Mouse (Mus musculus) right cerebral cortex, postnatal 36 days (tissue): ENCODE results near the gene F930015N05Rik.

ENCODE experiments used
- DNase-seq, 2 experiments: peaks; one replicate each; pipeline ENCODE4 v3.0.0; 2022; ENCODE audit warnings: low spot score in 2 of 2, mixed read lengths in 1 of 2

Gene F930015N05Rik

GRCm38 (mm10) chr11:64436412-64436727 lies at the start of gene F930015N05Rik:
F930015N05Rik (minus strand) TSS chr11:64436653.
- no peak for DNase-seq

DNA sequence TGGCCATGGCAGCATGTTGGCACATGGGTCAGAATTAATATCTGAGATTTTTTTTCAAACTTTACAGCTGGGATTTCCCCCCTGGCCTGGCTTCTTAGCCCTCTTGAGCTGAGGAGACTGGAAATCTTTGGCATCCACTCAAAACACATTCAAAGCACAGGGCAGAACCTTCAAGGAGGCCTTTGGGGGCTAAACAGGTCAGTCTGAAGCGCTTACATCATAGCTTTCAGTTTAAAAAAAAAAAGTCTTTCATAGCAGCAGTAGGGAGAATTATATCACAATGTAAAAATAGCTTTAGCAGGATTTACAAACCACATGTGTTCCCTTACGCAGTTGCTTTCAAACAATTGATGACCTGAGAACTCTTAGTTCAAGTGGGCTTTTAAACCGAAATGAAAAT lies 45.0 kb upstream of the F930015N05Rik start:
- no peak for DNase-seq

DNA sequence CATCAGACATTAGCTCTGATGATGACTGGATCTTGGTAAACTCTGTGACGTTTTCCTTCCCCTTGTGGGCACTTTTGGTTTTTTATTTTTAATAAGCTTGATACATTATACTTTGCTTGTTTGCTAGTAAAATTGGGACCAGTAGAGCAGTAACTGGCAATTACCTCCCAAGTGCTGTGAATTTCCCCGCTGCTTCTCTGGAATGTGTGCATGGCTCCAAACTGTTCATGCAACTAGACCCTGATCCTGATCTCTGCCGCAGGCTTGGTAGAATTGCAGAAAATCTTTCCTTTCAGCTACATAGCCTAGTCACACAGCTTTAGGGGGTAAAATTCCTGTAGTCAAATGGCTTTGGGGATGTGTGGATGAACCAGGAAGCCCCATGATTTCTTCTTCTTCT lies 37.2 kb upstream of the F930015N05Rik start:
- DNase-seq: no peak

DNA sequence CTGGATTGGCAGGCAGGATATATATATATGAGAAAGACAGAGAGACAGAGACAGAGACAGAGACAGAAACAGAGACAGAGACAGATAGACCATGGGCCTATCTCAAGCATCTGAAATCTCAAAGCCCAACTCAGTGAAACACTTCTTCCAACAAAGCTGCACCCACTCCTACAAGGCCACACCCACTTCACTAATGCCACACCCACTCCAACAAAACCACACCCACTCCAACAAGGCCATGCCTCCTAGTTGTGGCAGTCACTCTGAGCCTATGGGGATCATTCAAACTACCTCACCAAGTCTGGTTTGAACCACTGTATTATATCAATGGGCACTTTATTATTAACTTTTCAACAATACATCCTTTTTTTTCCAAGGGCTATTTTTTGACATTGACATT lies 34.2 kb upstream of the F930015N05Rik start:
- no peak for DNase-seq

- no peak for DNase-seq
These were observed 32.3 kb upstream of the F930015N05Rik start for GRCm38 (mm10) chr11:64468737-64469136.

DNA sequence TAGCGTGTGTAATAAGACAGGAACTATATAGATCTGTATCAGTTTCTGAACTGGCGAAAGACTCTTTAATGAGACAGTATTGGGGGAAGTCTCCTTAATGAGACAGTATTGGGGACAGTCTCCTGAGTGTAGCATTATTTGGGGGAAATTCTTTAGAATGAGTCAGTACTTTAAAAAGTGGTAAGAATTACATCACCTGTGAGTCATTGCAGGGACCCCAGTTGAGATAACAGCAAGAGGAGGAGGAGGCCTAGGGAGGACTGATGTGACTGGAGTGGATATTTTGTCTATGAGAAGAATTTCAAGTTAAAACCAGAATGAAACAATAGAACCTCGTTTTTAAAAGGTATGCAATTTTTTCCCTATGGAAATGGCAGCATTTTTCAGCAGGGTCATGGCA lies 25.3 kb upstream of the F930015N05Rik start:
- DNase-seq: no peak

DNA sequence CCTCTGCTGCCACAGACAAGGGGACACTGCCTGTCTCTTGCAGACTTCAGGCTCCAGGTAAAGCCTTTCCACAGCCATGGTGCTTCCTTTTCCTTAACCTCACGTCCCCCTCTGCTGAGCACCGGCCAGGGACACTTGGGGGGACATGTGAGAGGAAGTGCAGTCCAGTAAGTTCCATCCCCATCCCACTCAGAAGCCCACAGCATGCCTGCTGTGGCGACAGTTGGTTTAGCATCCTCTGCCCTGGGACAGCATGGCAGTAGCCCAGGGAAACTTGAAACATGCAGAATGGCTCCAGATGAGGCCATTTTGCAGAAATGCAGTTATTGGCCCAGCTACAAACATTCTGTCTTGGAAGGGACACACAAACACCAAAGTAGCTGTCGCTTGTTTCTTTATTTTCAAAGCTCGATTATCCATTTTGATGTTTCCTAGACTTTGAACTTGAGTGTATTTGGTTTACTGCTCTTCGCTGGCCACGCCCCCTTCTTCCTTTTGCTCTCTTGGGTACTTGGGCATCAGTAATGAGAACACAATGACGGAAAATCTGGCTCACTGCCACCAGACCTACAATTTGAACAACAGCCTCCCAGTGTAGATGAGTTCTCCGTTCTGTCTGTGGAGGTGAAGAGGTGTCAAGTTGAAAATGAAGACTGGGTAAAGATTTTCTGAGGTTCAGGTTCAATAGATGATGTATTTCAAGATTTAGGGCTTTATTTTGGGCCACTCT lies 12.3 kb upstream of the F930015N05Rik start:
- no peak for DNase-seq

DNA sequence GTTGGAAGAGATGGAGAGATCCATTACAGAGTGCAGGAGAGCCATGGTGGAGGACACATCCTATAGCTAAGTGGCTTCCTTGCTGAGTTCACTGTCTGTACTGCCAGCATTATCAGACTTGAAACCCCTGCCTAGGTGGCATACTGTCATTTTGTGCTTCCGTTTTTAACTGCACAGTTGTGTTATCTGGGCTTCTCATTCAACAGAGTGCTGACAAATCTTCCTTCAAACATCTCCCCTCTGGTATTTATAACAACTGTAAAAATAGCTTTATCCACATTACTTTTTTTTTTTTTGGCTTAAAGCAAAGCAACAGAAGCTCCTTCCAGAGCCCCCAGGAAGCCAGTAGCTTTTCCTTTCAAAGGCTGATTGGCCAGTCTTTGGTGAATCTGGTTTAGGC lies 8.8 kb upstream of the F930015N05Rik start:
- no peak for DNase-seq

- DNase-seq: no peak
These were observed 6.2 kb upstream of the F930015N05Rik start for GRCm38 (mm10) chr11:64442701-64443100.

- DNase-seq: no peak
These were observed 5.7 kb upstream of the F930015N05Rik start for GRCm38 (mm10) chr11:64442119-64442518.

DNA sequence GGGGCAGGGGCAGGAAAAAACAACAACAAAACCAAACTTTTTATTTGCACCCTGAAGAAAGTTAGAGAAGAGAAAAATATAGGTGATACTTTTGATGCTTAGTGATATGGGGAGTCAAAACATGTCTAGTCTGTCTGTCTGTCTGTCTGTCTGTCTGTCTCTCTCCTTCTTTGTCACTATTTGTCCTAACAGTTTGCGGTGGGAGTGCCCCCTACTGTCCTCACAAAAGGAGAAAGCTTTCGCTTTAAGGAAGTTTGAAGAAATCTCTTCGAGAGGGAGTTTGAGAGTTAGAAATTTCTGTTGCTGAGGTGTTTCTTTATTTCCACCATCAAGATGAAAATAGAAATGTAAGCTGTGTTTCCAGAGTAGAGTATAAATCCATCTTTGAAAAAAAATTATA lies 2.5 kb upstream of the F930015N05Rik start:
- DNase-seq: no peak

- no peak for DNase-seq
These were observed 1.3 kb upstream of the F930015N05Rik start for GRCm38 (mm10) chr11:64437721-64438120.

GRCm38 (mm10) chr11:64436791-64437298 lies 392 bp upstream of the F930015N05Rik start:
- no peak for DNase-seq

GRCm38 (mm10) chr11:64435546-64436411 lies 674 bp downstream of the F930015N05Rik start:
- DNase-seq: peak in 1 of 2 experiments; percentile 1

DNA sequence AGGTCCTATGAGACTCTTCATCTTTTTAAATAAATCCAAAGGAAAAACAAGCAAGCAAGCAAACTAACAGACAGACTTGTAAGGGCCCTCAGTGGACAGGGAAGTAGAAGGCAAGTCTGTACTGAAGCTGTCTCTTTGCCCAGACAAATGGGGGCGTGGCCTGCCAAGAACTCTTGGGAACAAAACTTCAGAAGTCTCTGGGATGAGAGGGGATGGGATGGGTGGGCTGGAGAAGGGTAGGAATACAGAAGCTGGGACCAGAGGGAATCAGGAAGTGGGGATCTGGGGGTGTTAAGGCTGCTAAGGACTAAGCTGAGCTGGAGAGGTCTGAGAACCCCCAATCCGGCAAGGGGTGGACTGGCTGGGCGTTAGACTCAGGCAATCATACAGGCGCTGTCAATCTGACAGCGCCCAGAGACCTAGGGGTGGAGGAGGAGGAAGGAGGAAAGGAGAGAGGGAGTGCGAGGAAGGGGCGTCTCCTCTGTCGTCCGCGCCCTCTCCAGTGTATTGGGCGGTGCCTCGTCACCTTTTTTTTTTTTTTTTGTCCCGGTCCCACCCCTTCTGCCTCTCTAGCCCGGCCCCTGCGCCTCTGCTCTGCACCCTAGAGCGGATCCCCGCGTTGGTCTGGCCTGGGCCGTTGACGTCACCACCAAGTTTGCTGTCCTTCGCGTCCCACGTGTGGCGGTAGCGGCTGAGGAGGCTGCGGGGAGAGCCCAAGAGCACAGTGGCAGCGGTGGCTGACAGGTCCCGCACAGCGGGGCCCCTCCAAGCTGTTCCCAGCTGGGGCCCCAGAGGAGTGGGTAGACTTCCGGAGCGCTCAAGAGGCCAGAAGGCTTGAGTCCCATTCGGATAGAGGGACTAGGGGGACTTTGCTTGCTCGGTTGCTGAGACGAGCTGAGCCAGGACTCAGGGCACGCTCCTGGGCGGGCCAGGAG lies 1.6 kb downstream of the F930015N05Rik start, which contains the start of gene Hs3st3a1:
Hs3st3a1 (plus strand) TSS at position 722 of the 935 bp plus-strand sequence.
- DNase-seq: peak in 1 of 2 experiments; percentile 20

DNA sequence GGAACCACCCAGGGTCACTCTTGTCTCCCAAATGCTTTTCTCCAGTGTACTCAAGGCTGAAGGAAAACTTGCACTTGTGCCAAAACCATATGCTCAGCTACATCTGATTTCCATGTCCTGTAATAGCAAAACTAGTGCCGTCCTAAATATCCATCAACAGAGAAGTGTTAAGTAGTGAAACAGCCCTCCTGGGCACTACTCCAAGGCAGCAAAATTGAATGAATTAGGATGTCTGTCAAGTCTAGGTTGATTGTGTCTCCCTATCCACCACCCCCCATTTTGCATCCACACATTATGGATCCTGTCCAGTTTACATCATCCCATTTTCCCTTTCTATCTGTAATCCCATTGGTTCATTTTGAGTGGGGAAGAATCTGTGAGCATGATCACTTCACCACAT lies 17.5 kb downstream of the F930015N05Rik start:
- no peak for DNase-seq

- no peak for DNase-seq
These were observed 35.8 kb downstream of the F930015N05Rik start for GRCm38 (mm10) chr11:64400534-64401093.

DNA sequence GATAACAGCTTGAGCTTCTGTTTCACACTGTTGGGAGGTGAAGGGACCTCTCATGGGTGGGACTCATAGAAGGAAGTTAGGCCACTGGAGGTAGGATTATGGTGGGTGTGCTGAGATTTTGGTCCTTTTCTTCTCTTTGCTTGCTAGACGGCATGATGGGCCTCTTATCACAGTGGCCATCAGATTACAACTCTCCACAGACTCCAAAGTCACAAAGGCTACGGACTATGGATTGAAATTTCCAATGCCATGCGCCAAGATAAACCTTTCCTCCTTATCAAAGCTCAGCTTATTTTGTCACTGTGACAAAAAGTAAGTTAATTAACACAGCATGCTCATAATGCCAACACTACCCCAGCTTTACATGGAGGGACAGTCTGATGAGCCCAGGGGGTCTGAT lies 38.8 kb downstream of the F930015N05Rik start:
- DNase-seq: no peak

GRCm38 (mm10) chr11:64396949-64397348 lies 39.5 kb downstream of the F930015N05Rik start:
- no peak for DNase-seq

DNA sequence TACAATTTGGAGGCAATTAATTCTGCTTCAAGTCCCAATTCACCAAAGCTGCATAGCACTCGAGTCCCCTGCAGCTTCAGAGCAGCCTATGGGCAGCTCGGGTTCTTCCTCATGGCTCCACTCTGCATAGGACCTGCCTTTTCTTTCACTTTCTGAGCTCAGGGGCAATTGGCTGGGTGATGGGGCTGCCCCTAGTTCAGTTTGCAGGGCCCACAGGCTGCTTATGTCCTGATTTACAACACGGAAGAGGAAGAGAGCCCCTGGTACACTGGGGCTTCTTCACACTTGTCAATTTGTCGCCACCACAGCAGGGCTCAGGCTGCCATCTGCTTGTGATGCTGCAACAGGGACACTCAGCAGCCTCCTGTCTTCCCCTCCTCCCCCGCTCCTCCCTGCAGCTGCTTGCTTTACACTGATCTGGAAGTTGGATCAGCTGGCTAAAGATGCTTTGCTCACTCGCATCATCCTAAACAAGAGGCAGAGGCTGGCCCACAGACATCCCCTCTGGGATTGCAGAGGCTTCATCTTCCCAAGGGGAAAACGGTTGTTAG lies 40.0 kb downstream of the F930015N05Rik start:
- DNase-seq: peak; percentile 73 to 81

DNA sequence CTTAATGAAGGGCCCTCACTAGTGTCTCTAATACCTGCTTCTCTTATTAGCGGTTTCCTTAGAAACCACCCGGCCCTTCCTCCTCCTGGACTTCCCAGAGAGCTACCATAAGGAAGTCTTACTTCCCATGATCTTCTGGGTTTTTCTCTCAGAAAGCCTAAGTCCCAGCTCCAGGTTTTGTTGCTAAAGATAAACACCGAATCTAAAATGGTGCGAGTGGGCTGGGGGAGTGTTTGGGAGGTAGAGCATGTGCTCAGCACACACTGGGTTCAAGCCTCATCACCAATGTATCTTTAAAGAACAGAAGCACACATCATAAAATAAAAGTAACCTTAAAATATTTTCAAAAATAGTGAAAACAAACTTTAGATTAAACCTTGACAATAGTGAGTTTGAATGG lies 50.1 kb downstream of the F930015N05Rik start:
- peak in 1 of 2 experiments; percentile 4 for DNase-seq
